In genomic region chr11:23565761-23566160, GRCm38 (mm10) we compare ENCODE assay signal across 8 mouse cellular contexts. TPM values are rescaled to one million over a fixed set of nuclear protein-coding genes. Genes with fewer than 3 reads are reported as not detected.
DNase-seq lines count a peak whose midpoint lies in the region; ATAC-seq and TF ChIP-seq lines count a peak whose summit lies in the region.

No protein-coding gene starts in this region.

- TF ChIP-seq CTCF in heart, adult 2 months (IDR thresholded peaks at IDR 0.05), result peak; percentile 94
- TF ChIP-seq CTCF in liver, adult 2 months (IDR thresholded peaks at IDR 0.05; ENCODE audit: low read depth, low read length), result peak; percentile 83

- no peak overlapping the region for H3K27ac ChIP-seq in heart, embryonic 11.5 days (ENCODE audit: low read depth, low read length)
- H3K27ac ChIP-seq in heart, adult 2 months, result no peak overlapping the region
- no peak overlapping the region for H3K27ac ChIP-seq in kidney, embryonic 16.5 days (ENCODE audit: low read length)
- H3K27ac ChIP-seq in liver, adult 2 months (replicated peaks; ENCODE audit: insufficient read depth, low read depth, low read length), result no peak overlapping the region
- H3K27ac ChIP-seq in stomach, embryonic 14.5 days (ENCODE audit: low read length), result no peak overlapping the region

- WGBS in heart, embryonic 11.5 days (ENCODE audit: insufficient replicate concordance), result 51% methylated on average over 6 of the region's 6 CpGs
- 61% methylated on average over 6 of the region's 6 CpGs for WGBS in heart, adult 2 months
- 54% methylated on average over 6 of the region's 6 CpGs for WGBS in kidney, embryonic 16.5 days
- 69% methylated on average over 6 of the region's 6 CpGs for WGBS in liver, adult 2 months
- 59% methylated on average over 6 of the region's 6 CpGs for WGBS in stomach, embryonic 14.5 days

- H3K4me2 ChIP-seq in heart, embryonic 11.5 days, result no peak overlapping the region
- no peak overlapping the region for H3K4me2 ChIP-seq in kidney, embryonic 16.5 days (replicated peaks; ENCODE audit: low read depth, low read length)
- no peak overlapping the region for H3K4me2 ChIP-seq in stomach, embryonic 14.5 days (replicated peaks; ENCODE audit: low read depth, low read length)

- H3K9ac ChIP-seq in heart, embryonic 11.5 days (ENCODE audit: low read depth, low read length), result no peak overlapping the region
- H3K9ac ChIP-seq in heart, adult 2 months (ENCODE audit: low read depth, low read length), result no peak overlapping the region
- no peak overlapping the region for H3K9ac ChIP-seq in kidney, embryonic 16.5 days (replicated peaks; ENCODE audit: low read length)
- H3K9ac ChIP-seq in liver, adult 2 months (ENCODE audit: low read depth, low read length), result no peak overlapping the region
- H3K9ac ChIP-seq in stomach, embryonic 14.5 days (replicated peaks; ENCODE audit: low read depth, low read length), result no peak overlapping the region

- no peak for TF ChIP-seq POLR2A in heart, adult 2 months (IDR thresholded peaks at IDR 0.05; ENCODE audit: insufficient read depth, low read depth, low read length)
- no peak for TF ChIP-seq POLR2A in liver, adult 2 months (IDR thresholded peaks at IDR 0.05; ENCODE audit: extremely low read depth, insufficient read depth, low read length)

- peaks cover 4% of the 10 kb centered on the region; the same call in 1 of the 2 replicates for H3K36me3 ChIP-seq in heart, embryonic 11.5 days (ENCODE audit: control insufficient read depth, insufficient read depth, low read length)
- no peaks in the 10 kb centered on the region for H3K36me3 ChIP-seq in heart, adult 2 months (ENCODE audit: control insufficient read depth, insufficient read depth, low read length)
- peaks cover 5% of the 10 kb centered on the region for H3K36me3 ChIP-seq in kidney, embryonic 16.5 days (ENCODE audit: insufficient read depth, low read length)
- no peaks in the 10 kb centered on the region; the same call in 1 of the 2 replicates for H3K36me3 ChIP-seq in liver, adult 2 months (ENCODE audit: control insufficient read depth, insufficient read depth, low read length)
- no peaks in the 10 kb centered on the region; the same call in 1 of the 2 replicates for H3K36me3 ChIP-seq in stomach, embryonic 14.5 days (ENCODE audit: control insufficient read depth, insufficient read depth, low read length)

- no peak overlapping the region for H3K4me3 ChIP-seq in heart, embryonic 11.5 days (ENCODE audit: low read depth, low read length)
- H3K4me3 ChIP-seq in heart, adult 2 months, result no peak overlapping the region
- H3K4me3 ChIP-seq in kidney, embryonic 16.5 days (ENCODE audit: low read length), result no peak overlapping the region
- H3K4me3 ChIP-seq in liver, adult 2 months (ENCODE audit: insufficient read depth, low read depth, low read length), result no peak overlapping the region
- no peak overlapping the region for H3K4me3 ChIP-seq in stomach, embryonic 14.5 days (ENCODE audit: low read depth, low read length)

- ATAC-seq in heart, embryonic 11.5 days (replicated peaks; ENCODE audit: insufficient number of reproducible peaks, low FRiP score, low TSS enrichment), result no peak
- peak; percentile 42; the same call in 1 of the 2 replicates for ATAC-seq in kidney, embryonic 16.5 days (ENCODE audit: low FRiP score, low TSS enrichment)
- 0 out of 2 replicates have a peak, but pooled peaks have one; percentile 58 for ATAC-seq in stomach, embryonic 14.5 days (ENCODE audit: insufficient number of reproducible peaks, insufficient read depth, low FRiP score, low read depth)

- intact Hi-C loops in heart, adult 2 months (cut with DNase I), result loop anchor here (5.0 to 10.0 kb wide), 2 partner anchors 63 to 581 kb away; partner anchors contain the start of genes Commd1 and Gm28048

- H3K4me1 ChIP-seq in heart, embryonic 11.5 days (ENCODE audit: control insufficient read depth, insufficient read depth, low read length), result no peaks in the 10 kb centered on the region
- no peaks in the 10 kb centered on the region for H3K4me1 ChIP-seq in heart, adult 2 months (ENCODE audit: control insufficient read depth, insufficient read depth, low read length)
- H3K4me1 ChIP-seq in kidney, embryonic 16.5 days (ENCODE audit: insufficient read depth, low read length), result no peaks in the 10 kb centered on the region
- no peaks in the 10 kb centered on the region for H3K4me1 ChIP-seq in liver, adult 2 months (ENCODE audit: control insufficient read depth, insufficient read depth, low read length)
- no peaks in the 10 kb centered on the region for H3K4me1 ChIP-seq in stomach, embryonic 14.5 days (ENCODE audit: control insufficient read depth, insufficient read depth, low read length)

- H3K27me3 ChIP-seq in heart, embryonic 11.5 days (ENCODE audit: control insufficient read depth, insufficient read depth, low read length), result no peaks in the 10 kb centered on the region
- no peaks in the 10 kb centered on the region for H3K27me3 ChIP-seq in heart, adult 2 months (ENCODE audit: control insufficient read depth, insufficient read depth, low read length)
- no peaks in the 10 kb centered on the region for H3K27me3 ChIP-seq in kidney, embryonic 16.5 days (ENCODE audit: insufficient read depth, low read length)
- no peaks in the 10 kb centered on the region for H3K27me3 ChIP-seq in liver, adult 2 months (ENCODE audit: control insufficient read depth, insufficient read depth, low read length)
- no peaks in the 10 kb centered on the region for H3K27me3 ChIP-seq in stomach, embryonic 14.5 days (ENCODE audit: control insufficient read depth, insufficient read depth, low read length)

- TF ChIP-seq EP300 in heart, adult 2 months (IDR thresholded peaks at IDR 0.05; ENCODE audit: insufficient read depth, low read depth, low read length), result no peak

- peak; percentile 90 for DNase-seq in heart, adult 11 months
- peak; percentile 63 for DNase-seq in embryo, embryonic 9.5 days (ENCODE audit: extremely low spot score)
- peak; percentile 45 to 76 for DNase-seq in heart, adult 2 months
- peak; percentile 51 for DNase-seq in liver, adult 2 months (ENCODE audit: extremely low read depth, low read depth, low spot score)
- DNase-seq in neural tube, embryonic 10.5 days (ENCODE audit: extremely low spot score, low spot score), result peak; percentile 76

- H3K79me2 ChIP-seq in heart, adult 2 months (replicated peaks; ENCODE audit: control insufficient read depth, insufficient read depth, low read length), result no peaks in the 10 kb centered on the region
- H3K79me2 ChIP-seq in liver, adult 2 months (ENCODE audit: control insufficient read depth, insufficient read depth, low read length), result no peaks in the 10 kb centered on the region

- H3K9me3 ChIP-seq in heart, embryonic 11.5 days (replicated peaks; ENCODE audit: control insufficient read depth, low read length), result no peaks in the 10 kb centered on the region
- H3K9me3 ChIP-seq in kidney, embryonic 16.5 days (ENCODE audit: low read length), result no peaks in the 10 kb centered on the region
- H3K9me3 ChIP-seq in stomach, embryonic 14.5 days (ENCODE audit: control insufficient read depth, low read depth, low read length), result no peaks in the 10 kb centered on the region

RNA-seq across cellular contexts. Expression of gene 1700093K21Rik, which starts 44.8 kb away (rescaled TPM):
- not detected in 2 replicates for polyA plus RNA-seq in heart, embryonic 11.5 days (2014; fragmentation: Nextera tagmentation; extraction: Ambion mirVana)
- total RNA-seq in heart, adult 2 months (2021), result not detected
- 0.20 TPM in 1 of 2 replicates, not detected in the other for polyA plus RNA-seq in heart, adult 2 months (2012; rRNA removed)
- not detected in 2 replicates for polyA plus RNA-seq in kidney, embryonic 16.5 days (2015; fragmentation: Nextera tagmentation; extraction: Ambion mirVana)
- not detected in 2 replicates for total RNA-seq in liver, adult 2 months (2014; rRNA removed)
- polyA plus RNA-seq in liver, adult 2 months (2012; rRNA removed), result not detected in 2 replicates
- polyA plus RNA-seq in stomach, embryonic 14.5 days (2014; fragmentation: Nextera tagmentation; extraction: Ambion mirVana), result not detected in 2 replicates
